Mouse (Mus musculus) brain, adult 10 weeks (tissue): Measurements from ENCODE around the gene Ccsap. TPM values are rescaled to one million over a fixed set of nuclear protein-coding genes. Genes with fewer than 3 reads are reported as not detected.

Experiments used
- polyA plus RNA-seq: library from polyadenylated mRNA; stranded (reverse); fragments of 350-450 nt; fragmentation: Illumina TruSeq; extraction: RNeasy Lipid Tissue Mini Kit (QIAGEN cat#74804); gene quantifications from one replicate; pipeline ENCODE4 v1.2.3, GENCODE M21; 2015; ENCODE audit warnings: low read depth, low replicate concordance

Gene Ccsap
- polyA plus RNA-seq, result 45.1 TPM

DNA sequence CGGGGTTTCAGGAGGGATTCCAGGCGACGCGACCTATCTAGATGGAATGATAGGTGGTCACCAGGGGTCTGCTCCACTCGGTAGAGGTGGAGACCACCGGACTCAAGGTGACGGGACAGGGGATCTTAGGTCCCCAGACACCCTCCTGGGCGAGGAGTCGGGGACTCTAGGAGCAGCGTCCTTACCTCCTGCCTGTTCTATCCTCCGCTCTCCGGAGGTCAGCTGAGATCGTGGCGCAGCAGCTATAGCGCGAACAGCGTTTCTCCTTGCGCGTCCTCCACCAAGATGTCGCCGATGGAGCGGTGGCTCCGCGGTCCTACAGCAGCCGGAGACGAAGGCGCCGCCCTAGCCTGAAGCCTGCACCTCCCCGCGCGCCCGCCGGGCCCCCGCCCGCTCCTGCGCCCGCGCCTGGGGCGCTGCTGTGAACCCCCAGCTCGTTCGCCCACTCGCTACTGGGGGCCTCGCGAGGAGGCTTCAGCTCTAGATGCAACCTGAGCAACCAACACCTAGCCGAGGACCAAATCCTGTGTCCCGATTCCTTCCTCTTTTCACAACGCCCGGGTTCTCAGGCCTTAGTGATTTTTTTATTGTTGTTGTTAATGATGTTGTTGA, at the start of gene Ccsap:
Gene Ccsap, minus strand, starts transcription at position 562 of the 612 bp plus-strand sequence.

DNA sequence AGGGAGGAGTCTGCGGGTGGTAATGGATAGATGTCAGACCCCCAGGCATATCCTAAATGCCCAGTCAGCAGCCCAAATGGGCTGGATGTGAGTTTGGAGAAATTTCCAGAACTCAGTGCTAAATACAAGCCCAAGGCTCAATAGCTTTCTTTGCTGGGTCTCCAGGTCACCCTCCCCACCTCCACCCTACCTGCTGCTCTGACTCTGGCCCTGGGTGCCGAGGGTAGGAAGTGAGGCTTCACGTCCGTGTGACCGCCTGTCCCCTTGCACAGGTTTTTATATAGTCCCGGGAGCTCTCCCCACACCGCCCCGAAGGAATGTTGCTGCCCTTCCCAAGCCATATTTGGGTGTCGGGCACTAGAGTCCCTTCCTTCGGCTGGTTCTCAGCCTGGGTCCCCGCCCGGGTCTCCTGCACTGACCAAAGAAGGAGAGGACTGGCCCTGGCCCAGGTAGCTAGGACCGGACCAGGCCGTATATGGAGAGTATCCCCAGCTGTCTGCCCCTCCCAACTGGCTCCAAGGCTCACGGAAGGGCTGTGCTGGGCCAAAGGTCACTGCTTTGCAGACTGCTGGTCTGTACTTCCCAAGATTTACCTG, 34.6 kb upstream of the Ccsap start, which contains the start of gene Acta1:
Gene Acta1, minus strand, starts transcription at position 250 of the 596 bp plus-strand sequence.

GRCm38 (mm10) chr8:123805718-123806373, 54.2 kb downstream of the Ccsap start, which contains the start of gene Rab4a:
TSS of gene Rab4a (plus strand) at chr8:123805985.

Other genes with a start within 250 kb of the Ccsap start
- 28.1 TPM for gene Rhou, start 206.3 kb downstream of the Ccsap start, polyA plus RNA-seq
- gene Rab4a, start 54.2 kb downstream of the Ccsap start, polyA plus RNA-seq, result 54.3 TPM
- 13.8 TPM for gene Acta1, start 34.5 kb upstream of the Ccsap start, polyA plus RNA-seq
- gene Nup133, start 89.1 kb upstream of the Ccsap start, polyA plus RNA-seq, result 17.2 TPM
- 16.9 TPM for gene Abcb10, start 122.9 kb upstream of the Ccsap start, polyA plus RNA-seq
- 16.1 TPM for gene Taf5l, start 161.2 kb upstream of the Ccsap start, polyA plus RNA-seq
- gene Urb2, start 161.3 kb upstream of the Ccsap start, polyA plus RNA-seq, result 6.0 TPM